Mouse (Mus musculus) CH12.LX (cell line): ENCODE results near the gene Slc7a11. TPM values are rescaled to one million over a fixed set of nuclear protein-coding genes. Genes with fewer than 3 reads are reported as not detected.

Experiments used
- DNase-seq: peaks from one replicate; pipeline ENCODE4 v3.0.0-alpha.2; 2013; ENCODE audit errors: extremely low read depth
- H3K27ac ChIP-seq: 2 replicates; pipeline ENCODE4 v1.5.1; 2012; ENCODE audit warnings: low read depth, mild to moderate bottlenecking, control low read depth, moderate library complexity; ENCODE audit not compliant: insufficient read depth
- H3K27me3 ChIP-seq: replicated peaks from 2 replicates; pipeline ENCODE3; 2012; ENCODE audit warnings: inconsistent platforms
- H3K36me3 ChIP-seq, 2 experiments: replicated peaks in 1 of 2; 2 replicates each; pipeline versions ENCODE3 to v1.6.1; 2012; ENCODE audit warnings: inconsistent platforms in 1 of 2, low read length in 1 of 2, mild to moderate bottlenecking in 1 of 2, mixed read lengths in 1 of 2, moderate library complexity in 1 of 2; ENCODE audit not compliant: control insufficient read depth in 1 of 2, insufficient read depth in 1 of 2
- H3K4me1 ChIP-seq, 2 experiments: 2 replicates each; pipeline ENCODE4 v1.6.1; 2012; ENCODE audit warnings: inconsistent platforms in 1 of 2, moderate library complexity in 1 of 2; ENCODE audit not compliant: insufficient read depth in 2 of 2, control insufficient read depth in 1 of 2
- H3K4me2 ChIP-seq: 2 replicates; pipeline ENCODE4 v1.6.1; 2012; ENCODE audit warnings: low read depth, mild to moderate bottlenecking, control low read depth; ENCODE audit not compliant: poor library complexity, insufficient read depth, severe bottlenecking
- H3K4me3 ChIP-seq, 3 experiments: fragments of 150-350 bp in 1 of 3; sonication (generic) in 1 of 3; replicated peaks in 1 of 3; 2 replicates each; pipeline versions ENCODE3 to v1.5.1; 2011 to 2012; ENCODE audit warnings: low read depth in 2 of 3, low read length in 2 of 3, mild to moderate bottlenecking in 2 of 3, moderate library complexity in 2 of 3, control low read depth in 1 of 3, improper control_type of control experiment in 1 of 3, inconsistent platforms in 1 of 3, mixed read lengths in 1 of 3; ENCODE audit not compliant: poor library complexity in 1 of 3
- H3K79me2 ChIP-seq: replicated peaks from 2 replicates; pipeline ENCODE4 v1.6.1; 2012; ENCODE audit warnings: mild to moderate bottlenecking, moderate library complexity; ENCODE audit not compliant: control insufficient read depth, poor library complexity, insufficient read depth, severe bottlenecking; ENCODE audit errors: extremely low read depth
- H3K9ac ChIP-seq: 2 replicates; pipeline ENCODE4 v1.6.1; 2012; ENCODE audit warnings: low read depth, mild to moderate bottlenecking, control low read depth, moderate library complexity; ENCODE audit not compliant: insufficient read depth
- H3K9me3 ChIP-seq: replicated peaks from 2 replicates; pipeline ENCODE3; 2012; ENCODE audit warnings: low read length, inconsistent platforms, mixed read lengths
- CHD2 ChIP-seq: IDR thresholded peaks from 2 replicates; pipeline ENCODE4 v1.6.1; 2011; ENCODE audit warnings: low read length, improper control_type of control experiment
- E2F4 ChIP-seq: IDR thresholded peaks from 2 replicates; pipeline ENCODE4 v1.6.1; 2011; ENCODE audit warnings: low read depth, low read length, improper control_type of control experiment; ENCODE audit not compliant: insufficient replicate concordance
- EP300 ChIP-seq: IDR thresholded peaks from 2 replicates; pipeline ENCODE4 v1.6.1; 2011; ENCODE audit warnings: low read length, improper control_type of control experiment
- HCFC1 ChIP-seq: IDR thresholded peaks from 2 replicates; pipeline ENCODE4 v1.6.1; 2012; ENCODE audit warnings: low read depth, mild to moderate bottlenecking, inconsistent platforms, low read length, improper control_type of control experiment
- JUN ChIP-seq: IDR thresholded peaks from 2 replicates; pipeline ENCODE4 v1.6.1; 2011; ENCODE audit warnings: low read depth, mild to moderate bottlenecking, low read length, improper control_type of control experiment, moderate library complexity; ENCODE audit not compliant: insufficient read depth
- JUND ChIP-seq: conservative IDR thresholded peaks from 2 replicates; pipeline ENCODE4 v1.6.1; 2011; ENCODE audit warnings: low read depth, low read length, improper control_type of control experiment
- MAX ChIP-seq: IDR thresholded peaks from 2 replicates; pipeline ENCODE4 v1.6.1; 2011; ENCODE audit warnings: low read length, improper control_type of control experiment
- MAZ ChIP-seq: IDR thresholded peaks from 2 replicates; pipeline ENCODE4 v1.6.1; 2012; ENCODE audit warnings: low read depth, mild to moderate bottlenecking, inconsistent platforms, low read length, improper control_type of control experiment, moderate library complexity
- MYC ChIP-seq: IDR thresholded peaks from 2 replicates; pipeline ENCODE4 v1.6.1; 2011; ENCODE audit warnings: low read depth, mild to moderate bottlenecking, improper control_type of control experiment, low read length
- POLR2A ChIP-seq: IDR thresholded peaks from 2 replicates; pipeline ENCODE4 v1.6.1; 2011; ENCODE audit warnings: low read depth, mild to moderate bottlenecking, improper control_type of control experiment, low read length
- RCOR1 ChIP-seq: conservative IDR thresholded peaks from 2 replicates; pipeline ENCODE4 v1.6.1; 2012; ENCODE audit warnings: low read depth, mild to moderate bottlenecking, inconsistent platforms, low read length, improper control_type of control experiment
- SMC3 ChIP-seq: IDR thresholded peaks from 2 replicates; pipeline ENCODE4 v1.6.1; 2011; ENCODE audit warnings: low read depth, low read length, improper control_type of control experiment
- TBP ChIP-seq: conservative IDR thresholded peaks from 2 replicates; pipeline ENCODE4 v1.6.1; 2011; ENCODE audit warnings: low read depth, low read length, improper control_type of control experiment
- TCF12 ChIP-seq: IDR thresholded peaks from 2 replicates; pipeline ENCODE4 v1.6.1; 2014; ENCODE audit warnings: low read depth, mild to moderate bottlenecking, inconsistent platforms, low read length, improper control_type of control experiment
- UBTF ChIP-seq: IDR thresholded peaks from 2 replicates; pipeline ENCODE4 v1.6.1; 2012; ENCODE audit warnings: low read depth, mild to moderate bottlenecking, inconsistent platforms, low read length, improper control_type of control experiment, moderate library complexity
- USF1 ChIP-seq: IDR thresholded peaks from 2 replicates; pipeline ENCODE4 v1.6.1; 2014; ENCODE audit warnings: low read depth, mild to moderate bottlenecking, inconsistent platforms, low read length, improper control_type of control experiment
- ZC3H11A ChIP-seq: IDR thresholded peaks from 2 replicates; pipeline ENCODE4 v1.6.1; 2012; ENCODE audit warnings: low read depth, mild to moderate bottlenecking, inconsistent platforms, low read length, improper control_type of control experiment
- dilution Hi-C: fragments of 300-500 bp; cut with MboI; formaldehyde crosslinking; loops from 2 replicates; pipeline ENCODE4 v1.14.3; 2020; ENCODE audit warnings: low sequenced_read_pairs; ENCODE audit not compliant: extremely low pct_unique_long_range_greater_than_20kb, extremely low pct_ligation_motif_present
- in situ Hi-C: fragments of 300-500 bp; cut with MboI; formaldehyde crosslinking; loops from 3 replicates; pipeline ENCODE4 v1.14.3; 2019; ENCODE audit warnings: low sequenced_read_pairs, low pct_ligation_motif_present, low pct_unique_long_range_greater_than_20kb, mixed read lengths
- polyA plus RNA-seq: library from polyadenylated mRNA; unstranded; fragments of >175 nt; gene quantifications from 2 replicates; pipeline ENCODE4 v1.2.1, GENCODE M21; 2012; ENCODE audit warnings: low read depth; ENCODE audit not compliant: insufficient read length
- total RNA-seq, 2 experiments: library from RNA; depleted of rRNA; stranded (reverse); fragments of 300-350 nt in 1 of 2; fragments of >200 nt in 1 of 2; gene quantifications; 2 replicates each; pipeline ENCODE4 v1.2.3; 2012 to 2014

Gene Slc7a11
- total and polyA plus RNA-seq, 3 experiments = 0.13 to 0.37 TPM; not detected in 1

DNA sequence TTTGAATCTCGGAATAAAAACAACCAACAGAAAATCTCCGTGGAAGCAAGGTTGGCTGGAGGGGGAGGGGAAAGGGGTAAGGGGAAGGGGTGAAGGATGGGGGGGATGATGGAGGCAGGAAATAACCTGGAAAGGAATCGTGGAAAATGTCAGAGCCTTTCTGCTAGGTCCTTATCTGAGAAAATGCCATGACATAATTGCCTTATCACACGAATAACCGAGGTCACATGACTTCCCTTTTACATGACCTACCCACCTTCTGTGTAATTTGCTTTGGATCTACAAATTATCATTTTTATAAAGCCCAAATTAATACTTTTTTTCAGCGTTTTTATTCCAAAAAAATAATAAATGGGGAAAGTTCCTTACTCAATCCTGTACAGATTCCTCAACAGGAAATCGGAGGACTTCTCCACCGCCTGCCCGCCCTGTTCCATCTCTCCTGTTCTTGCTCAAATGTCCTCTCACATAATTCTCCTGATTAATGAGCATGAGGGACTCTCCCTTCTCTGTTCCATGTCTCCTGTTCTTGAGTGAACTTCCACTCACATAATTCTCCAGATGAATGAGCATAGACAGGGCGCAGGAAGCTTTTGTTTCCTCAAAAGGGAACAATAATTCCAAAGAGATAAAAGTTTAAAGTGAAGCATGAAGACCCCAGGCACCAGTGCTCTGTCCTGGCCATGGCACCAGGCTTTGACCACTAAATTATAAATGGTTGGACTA lies 1.8 kb upstream of the Slc7a11 start:
- Histone ChIP-seq H3K27me3 (no peaks in the 10 kb centered on the region), H3K36me3 (no peaks in the 10 kb centered on the region), H3K4me2 (no peak overlapping the region), H3K4me3 (no peak overlapping the region), H3K27ac (no peak overlapping the region), H3K79me2 (no peaks in the 10 kb centered on the region), H3K9me3 (peaks cover 25% of the 10 kb centered on the region), H3K9ac (no peak overlapping the region), H3K4me1 (no peaks in the 10 kb centered on the region)
- dilution Hi-C loops (no loop called here), in situ Hi-C loops (loop anchor here (25.0 kb wide), 1 partner anchor 767 kb away; the partner anchor contains the start of gene Noct)
- TF ChIP-seq CHD2 = no peak
- TF ChIP-seq MAX = no peak
- no peak for TF ChIP-seq SMC3
- no peak for TF ChIP-seq UBTF
- TF ChIP-seq TCF12 = no peak
- TF ChIP-seq E2F4 = no peak
- DNase-seq = no peak

DNA sequence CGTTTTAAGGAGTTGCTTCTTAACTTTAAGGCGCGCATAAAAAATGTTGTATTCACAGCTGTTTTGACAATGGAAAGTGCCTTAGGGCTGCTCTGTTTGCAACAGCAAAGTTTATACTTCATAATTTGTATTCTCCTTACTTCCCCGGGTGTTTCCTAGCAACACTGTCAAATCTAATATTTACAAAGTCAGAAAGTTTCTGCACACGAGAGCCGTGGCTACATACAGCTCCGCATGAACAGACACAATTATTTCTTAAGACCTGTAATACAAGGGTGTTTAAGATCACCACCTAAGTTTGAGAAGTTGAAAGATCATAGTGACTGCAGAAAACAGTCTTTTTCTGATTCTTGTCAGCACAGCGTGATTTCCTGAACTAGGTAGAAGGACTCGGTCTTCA lies 528 bp upstream of the Slc7a11 start:
- Histone ChIP-seq H3K4me3 (no peak overlapping the region), H3K9ac (no peak overlapping the region), H3K4me2 (no peak overlapping the region), H3K9me3 (peaks cover 27% of the 10 kb centered on the region), H3K36me3 (no peaks in the 10 kb centered on the region), H3K27me3 (no peaks in the 10 kb centered on the region), H3K27ac (no peak overlapping the region), H3K79me2 (no peaks in the 10 kb centered on the region), H3K4me1 (no peaks in the 10 kb centered on the region)
- TF ChIP-seq MYC = no peak
- no peak for TF ChIP-seq MAZ
- TF ChIP-seq HCFC1 = no peak
- no peak for TF ChIP-seq TBP
- TF ChIP-seq CHD2 = no peak
- TF ChIP-seq POLR2A = no peak
- no peak for TF ChIP-seq ZC3H11A
- TF ChIP-seq SMC3 = no peak
- no peak for TF ChIP-seq JUND
- TF ChIP-seq RCOR1 = no peak
- TF ChIP-seq JUN = no peak
- TF ChIP-seq USF1 = no peak
- TF ChIP-seq EP300 = no peak
- TF ChIP-seq MAX = no peak
- in situ Hi-C loops (loop anchor here (25.0 kb wide), 1 partner anchor 768 kb away; the partner anchor contains the start of gene Noct), dilution Hi-C loops (no loop called here)
- DNase-seq = no peak
